ENCODE assay signal across 29 mouse cellular contexts in genomic region chr11:117821868-117822267, GRCm38 (mm10). TPM values are rescaled to one million over a fixed set of nuclear protein-coding genes. Genes with fewer than 3 reads are reported as not detected.
A peak's percentile ranks its signal among the peaks of the same experiment; 100 is the strongest.
DNase-seq lines count a peak whose midpoint lies in the region; ATAC-seq and TF ChIP-seq lines count a peak whose summit lies in the region.
"Had no signal": no experiment of that assay in that cellular context is flagged by ENCODE, and none has a peak within 500 bp of the region (broad histone marks: within the 10 kb centered on the region; RNA-seq: fewer than 3 reads in every experiment).

No protein-coding gene starts in this region.

- no peak for TF ChIP-seq CTCF in heart, adult 2 months (IDR thresholded peaks at IDR 0.05)

- no peak for TF ChIP-seq POLR2A in heart, adult 2 months (IDR thresholded peaks at IDR 0.05; ENCODE audit: insufficient read depth, low read depth, low read length)
- TF ChIP-seq POLR2A in myocyte (IDR thresholded peaks at IDR 0.05; ENCODE audit: insufficient read length, low read depth) = no peak

- no peak overlapping the region for H3K4me2 ChIP-seq in heart, embryonic 12.5 days
- no peak overlapping the region for H3K4me2 ChIP-seq in liver, embryonic 11.5 days
- peak overlapping the region; percentile 94 for H3K4me2 ChIP-seq in myocyte (ENCODE audit: low read depth)
- H3K4me2 ChIP-seq: limb, embryonic 12.5 days; midbrain, embryonic 11.5 days had no signal

- peak overlapping the region; percentile 67 for H3K27ac ChIP-seq in heart, adult 2 months
- H3K27ac ChIP-seq in heart, embryonic 12.5 days (ENCODE audit: poor library complexity, severe bottlenecking) = no peak overlapping the region
- 0 out of 2 replicates have a peak overlapping the region, but pooled peaks have one; percentile 1 for H3K27ac ChIP-seq in liver, embryonic 11.5 days (ENCODE audit: low read depth, low read length)
- H3K27ac ChIP-seq: hindbrain, embryonic 10.5 days; layer of hippocampus, adult 2 months; limb, embryonic 12.5 days had no signal

- ATAC-seq in heart, embryonic 12.5 days (ENCODE audit: insufficient number of reproducible peaks, low FRiP score) = no peak
- no peak for ATAC-seq in liver, embryonic 11.5 days (replicated peaks; ENCODE audit: low FRiP score)
- ATAC-seq: hindbrain, embryonic 16.5 days; intestine, postnatal 0 days had no signal

- no peak overlapping the region for H3ac ChIP-seq in myocyte (ENCODE audit: control insufficient read depth, insufficient read length)

- peak in 1 of 2 experiments; percentile 19 for DNase-seq in heart, adult 2 months
- DNase-seq in liver, embryonic 11.5 days (ENCODE audit: low spot score) = no peak
- DNase-seq in liver = no peak
- DNase-seq in adrenal gland, postnatal 10 days = peak; percentile 38
- DNase-seq in layer of hippocampus, adult 9-11 months = no peak
- no peak for DNase-seq in frontal cortex, postnatal 10 days (ENCODE audit: low spot score in 2 of 2)
- DNase-seq: B cell, adult 2 months; cerebellum, adult 9-10 months; gastrocnemius, postnatal 10 days; heart, postnatal 10 days; kidney, postnatal 25 days; layer of hippocampus, postnatal 36 days; lung, postnatal 14 days; right cerebral cortex, postnatal 25 days; spleen, adult 18-20 months; thymus, postnatal 14 days had no signal

- intact Hi-C loops in heart, adult 2 months (cut with DNase I) = loop anchor here (10.0 kb wide), 1 partner anchor 587 kb away; no protein-coding TSS in a partner anchor

- no peak for TF ChIP-seq EP300 in heart, adult 2 months (IDR thresholded peaks at IDR 0.05; ENCODE audit: insufficient read depth, low read depth, low read length)

- 73% methylated on average over 9 of the region's 9 CpGs for WGBS in heart, adult 2 months
- 91% methylated on average over 9 of the region's 9 CpGs for WGBS in heart, embryonic 12.5 days
- WGBS in liver, embryonic 11.5 days = 86% methylated on average over 9 of the region's 9 CpGs

- H3K79me2 ChIP-seq in heart, adult 2 months (replicated peaks; ENCODE audit: control insufficient read depth, insufficient read depth, low read length) = no peaks in the 10 kb centered on the region
- H3K79me2 ChIP-seq in myocyte (ENCODE audit: control insufficient read depth, insufficient read depth) = peaks cover 58% of the 10 kb centered on the region

- no peak overlapping the region for H3K4me3 ChIP-seq in heart, adult 2 months
- no peak overlapping the region for H3K4me3 ChIP-seq in heart, embryonic 12.5 days
- H3K4me3 ChIP-seq in liver, embryonic 11.5 days (ENCODE audit: low read depth, low read length) = no peak overlapping the region
- H3K4me3 ChIP-seq in myocyte = no peak overlapping the region
- H3K4me3 ChIP-seq: hindbrain, embryonic 10.5 days; layer of hippocampus, adult 2 months; limb, embryonic 12.5 days had no signal

- no peak overlapping the region for H3K9ac ChIP-seq in heart, adult 2 months (ENCODE audit: low read depth, low read length)
- no peak overlapping the region for H3K9ac ChIP-seq in heart, embryonic 12.5 days
- no peak overlapping the region for H3K9ac ChIP-seq in liver, embryonic 11.5 days (ENCODE audit: low read depth, low read length)
- H3K9ac ChIP-seq: limb, embryonic 12.5 days had no signal

- peaks cover 2% of the 10 kb centered on the region; the same call in 1 of the 2 replicates for H3K36me3 ChIP-seq in heart, adult 2 months (ENCODE audit: control insufficient read depth, insufficient read depth, low read length)
- H3K36me3 ChIP-seq in heart, embryonic 12.5 days = peaks cover 68% of the 10 kb centered on the region
- H3K36me3 ChIP-seq in liver, embryonic 11.5 days (ENCODE audit: control insufficient read depth, insufficient read depth, low read length) = peaks cover 45% of the 10 kb centered on the region
- peaks cover 24% of the 10 kb centered on the region for H3K36me3 ChIP-seq in myocyte (ENCODE audit: control insufficient read depth, insufficient read depth)

- H3K27me3 ChIP-seq in heart, adult 2 months (ENCODE audit: control insufficient read depth, insufficient read depth, low read length) = no peaks in the 10 kb centered on the region
- H3K27me3 ChIP-seq in heart, embryonic 12.5 days (replicated peaks) = no peaks in the 10 kb centered on the region
- no peaks in the 10 kb centered on the region for H3K27me3 ChIP-seq in liver, embryonic 11.5 days (replicated peaks; ENCODE audit: control insufficient read depth, insufficient read depth, low read length)
- H3K27me3 ChIP-seq in myocyte (ENCODE audit: control insufficient read depth, insufficient read depth, insufficient read length) = no peaks in the 10 kb centered on the region
- H3K27me3 ChIP-seq: limb, embryonic 12.5 days had no signal

- H3K4me1 ChIP-seq in heart, adult 2 months (ENCODE audit: control insufficient read depth, insufficient read depth, low read length) = peaks cover 21% of the 10 kb centered on the region
- H3K4me1 ChIP-seq in heart, embryonic 12.5 days (replicated peaks) = peaks cover 55% of the 10 kb centered on the region
- peaks cover 23% of the 10 kb centered on the region for H3K4me1 ChIP-seq in liver, embryonic 11.5 days (replicated peaks; ENCODE audit: control insufficient read depth, insufficient read depth, low read length)

- H3K9me3 ChIP-seq in heart, embryonic 12.5 days (replicated peaks) = no peaks in the 10 kb centered on the region
- H3K9me3 ChIP-seq in liver, embryonic 11.5 days (ENCODE audit: control insufficient read depth, low read length) = no peaks in the 10 kb centered on the region
- H3K9me3 ChIP-seq: hindbrain, embryonic 10.5 days; limb, embryonic 12.5 days had no signal

TF ChIP-seq in myocyte, 11 proteins besides CTCF, POLR2A, EP300 and RAD21:
- TF ChIP-seq POLR2AphosphoS2 (IDR thresholded peaks at IDR 0.05; ENCODE audit: insufficient read length, low read depth) (peak; percentile 65), SRF (IDR thresholded peaks at IDR 0.05; ENCODE audit: control insufficient read depth, insufficient read length, low read depth) (no peak)
TF ChIP-seq in myocyte: peak in this region for 1.

RNA-seq across cellular contexts. Expression of gene Afmid, which starts 3.9 kb away (rescaled TPM):
- total RNA-seq in heart, adult 2 months (2021) = 1 to 10 TPM; 2.5 to 3.2 TPM
- 11.8 and 14.3 TPM in 2 replicates for polyA plus RNA-seq in heart, adult 2 months (2012; rRNA removed)
- polyA plus RNA-seq in heart, embryonic 12.5 days (2016; fragmentation: Nextera tagmentation; extraction: Ambion mirVana) = 10.5 and 13.5 TPM in 2 replicates
- polyA plus RNA-seq in liver, embryonic 11.5 days (2014; fragmentation: Nextera tagmentation; extraction: Ambion mirVana) = 8.4 and 11.1 TPM in 2 replicates
- total RNA-seq in adrenal gland, postnatal 10 days (2021) = 10 to 100 TPM; 14.1 to 17.7 TPM
- polyA plus RNA-seq in myocyte (2012; fragmentation: generic; extraction: Trizol) = 6.1 TPM

RNA-seq across cellular contexts. Expression of gene Tk1, which starts 4.0 kb away (rescaled TPM):
- total RNA-seq in heart, adult 2 months (2021) = 1 to 10 TPM; 1.9 to 2.0 TPM
- 3.0 and 3.7 TPM in 2 replicates for polyA plus RNA-seq in heart, adult 2 months (2012; rRNA removed)
- polyA plus RNA-seq in heart, embryonic 12.5 days (2016; fragmentation: Nextera tagmentation; extraction: Ambion mirVana) = 101 and 105 TPM in 2 replicates
- 185 and 192 TPM in 2 replicates for polyA plus RNA-seq in liver, embryonic 11.5 days (2014; fragmentation: Nextera tagmentation; extraction: Ambion mirVana)
- total RNA-seq in adrenal gland, postnatal 10 days (2021) = 10 to 100 TPM; 39.7 to 47.3 TPM
- 52.8 TPM for polyA plus RNA-seq in myocyte (2012; fragmentation: generic; extraction: Trizol)

RNA-seq across cellular contexts. Expression of gene Gm20708, which starts 12.4 kb away (rescaled TPM):
- under 1 TPM; 0.44 to 0.48 TPM for total RNA-seq in heart, adult 2 months (2021)
- 0.57 and 0.79 TPM in 2 replicates for polyA plus RNA-seq in heart, adult 2 months (2012; rRNA removed)
- polyA plus RNA-seq in heart, embryonic 12.5 days (2016; fragmentation: Nextera tagmentation; extraction: Ambion mirVana) = 0.78 and 0.82 TPM in 2 replicates
- 0.21 and 0.80 TPM in 2 replicates for polyA plus RNA-seq in liver, embryonic 11.5 days (2014; fragmentation: Nextera tagmentation; extraction: Ambion mirVana)
- under 1 TPM; 0.57 to 0.58 TPM for total RNA-seq in adrenal gland, postnatal 10 days (2021)
- 0.35 TPM for polyA plus RNA-seq in myocyte (2012; fragmentation: generic; extraction: Trizol)
- polyA plus RNA-seq: neural tube, embryonic 11.5 days had no signal

RNA-seq across cellular contexts. Expression of gene Syngr2, which starts 12.4 kb away (rescaled TPM):
- total RNA-seq in heart, adult 2 months (2021) = 100 to 1,000 TPM; 109 to 129 TPM
- 217 and 273 TPM in 2 replicates for polyA plus RNA-seq in heart, adult 2 months (2012; rRNA removed)
- polyA plus RNA-seq in heart, embryonic 12.5 days (2016; fragmentation: Nextera tagmentation; extraction: Ambion mirVana) = 68.9 and 69.3 TPM in 2 replicates
- 92.1 and 99.4 TPM in 2 replicates for polyA plus RNA-seq in liver, embryonic 11.5 days (2014; fragmentation: Nextera tagmentation; extraction: Ambion mirVana)
- 10 to 100 TPM; 60.2 to 69.5 TPM for total RNA-seq in adrenal gland, postnatal 10 days (2021)
- 109 TPM for polyA plus RNA-seq in myocyte (2012; fragmentation: generic; extraction: Trizol)

RNA-seq across cellular contexts. Expression of gene 6030468B19Rik, which starts 24.4 kb away (rescaled TPM):
- not detected for total RNA-seq in heart, adult 2 months (2021)
- polyA plus RNA-seq in heart, adult 2 months (2012; rRNA removed) = 0.16 TPM in 1 of 2 replicates, not detected in the other
- 0.71 and 1.7 TPM in 2 replicates for polyA plus RNA-seq in heart, embryonic 12.5 days (2016; fragmentation: Nextera tagmentation; extraction: Ambion mirVana)
- 49.3 and 54.3 TPM in 2 replicates for polyA plus RNA-seq in liver, embryonic 11.5 days (2014; fragmentation: Nextera tagmentation; extraction: Ambion mirVana)
- total RNA-seq in adrenal gland, postnatal 10 days (2021) = under 1 TPM; 0.42 to 0.45 TPM
- not detected for polyA plus RNA-seq in myocyte (2012; fragmentation: generic; extraction: Trizol)
- total RNA-seq: gastrocnemius, postnatal 10 days; granulocyte monocyte progenitor cell, adult 5-6 weeks; heart, postnatal 10 days; left cerebral cortex, postnatal 14 days; monocyte, adult 5-6 weeks had no signal
- polyA plus RNA-seq: hindbrain, embryonic 16.5 days; intestine, postnatal 0 days; kidney, embryonic 14.5 days had no signal

Comparison
In these comparisons a context has a peak if more than half of its experiments do, and no peak if none do; other contexts are left out.
1. RNA of gene Tk1, which starts 4.0 kb away (polyA plus RNA-seq): 185 to 192 TPM in liver, embryonic 11.5 days, 101 to 105 TPM in heart, embryonic 12.5 days and 52.8 TPM in myocyte (single experiment); 3.0 to 3.7 TPM in heart, adult 2 months; every median in the first group is over 10 times any median in the second.